8 mouse cellular contexts compared by ENCODE assay signal in the genomic region with DNA sequence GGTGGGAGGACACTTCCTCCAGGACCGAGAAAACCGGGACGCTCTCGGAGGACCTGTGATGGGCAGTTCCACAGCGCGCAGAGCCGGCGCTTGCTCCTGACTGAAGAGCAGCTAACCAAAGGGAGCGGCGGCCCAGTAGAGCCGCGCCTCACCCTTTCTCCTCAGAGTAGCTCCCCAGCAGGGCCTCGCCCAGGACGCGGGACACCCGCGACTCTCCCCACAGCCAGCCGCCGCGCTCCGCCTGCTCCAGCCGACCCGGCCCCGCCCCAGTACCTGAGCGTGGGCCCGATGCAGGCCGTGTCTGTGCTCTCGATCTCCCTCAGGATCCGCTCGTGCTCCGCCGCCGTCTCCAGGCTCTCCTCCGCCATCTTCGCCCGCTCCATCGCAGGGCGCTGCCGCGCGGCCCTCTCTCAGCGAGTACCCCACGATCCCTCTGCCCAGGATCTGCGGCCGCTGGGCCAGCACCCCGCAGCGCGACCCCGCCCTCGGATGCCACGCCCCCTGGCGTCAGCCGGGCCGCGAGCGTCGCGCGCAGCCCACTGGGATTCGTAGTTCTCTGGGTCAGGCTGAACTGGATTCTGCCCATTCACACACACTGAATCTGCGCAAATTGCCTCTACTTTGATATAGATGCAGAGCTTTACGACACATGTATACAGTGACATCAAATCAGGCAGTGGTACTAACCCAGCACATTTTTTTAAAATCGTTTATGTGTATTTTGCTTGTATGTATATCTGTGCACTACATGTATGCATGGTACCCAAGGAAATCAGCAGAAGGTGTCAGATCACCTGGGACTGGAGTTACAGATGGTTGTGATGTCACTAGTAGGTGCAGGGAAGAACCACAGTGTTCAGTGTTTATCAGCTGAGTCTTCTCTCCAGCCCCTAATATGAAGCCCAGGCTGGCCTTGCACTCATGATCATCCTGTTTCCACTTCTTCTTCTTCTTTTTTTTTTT. TPM values are rescaled to one million over a fixed set of nuclear protein-coding genes. Genes with fewer than 3 reads are reported as not detected.
DNase-seq lines count a peak whose midpoint lies in the region; ATAC-seq lines count a peak whose summit lies in the region.

A gene (minus strand): TSS at position 491 of the 963 bp plus-strand sequence.

- ATAC-seq in common myeloid progenitor, adult 5-6 weeks (replicated peaks; ENCODE audit: low read depth, poor library complexity, severe bottlenecking): peak; percentile 89
- peak; percentile 92 for ATAC-seq in megakaryocyte progenitor cell, adult 5-6 weeks (replicated peaks; ENCODE audit: poor library complexity)

- DNase-seq in ZHBTc4 (ENCODE audit: low read depth, low spot score): peak; percentile 89
- DNase-seq in gastrocnemius, adult 8-10 months (ENCODE audit: low spot score in 2 of 2): peak; percentile 67 to 72
- DNase-seq in induced T-regulatory cell, adult 2 months (ENCODE audit: low read depth): peak; percentile 86
- peak; percentile 56 to 86 for DNase-seq in left cerebral cortex, adult 9 months (ENCODE audit: low spot score in 2 of 2)
- peak; percentile 79 for DNase-seq in right cerebral cortex, postnatal 14 days
- peak; percentile 85 to 86 for DNase-seq in urinary bladder, postnatal 36 days (ENCODE audit: low spot score in 2 of 2)

RNA-seq across cellular contexts. Expression of the gene that starts here (rescaled TPM):
- 10.7 and 15.3 TPM in 2 replicates for total RNA-seq in common myeloid progenitor, adult 5-6 weeks (2017)
- total RNA-seq in gastrocnemius, adult 8-10 months (2022): 10 to 100 TPM; 10.9 to 13.9 (median 13.4) TPM
- total RNA-seq in megakaryocyte progenitor cell, adult 5-6 weeks (2015): 8.4 and 9.5 TPM in 2 replicates
- total RNA-seq in megakaryocyte progenitor cell, adult 5-6 weeks (2017): 6.2 and 9.1 TPM in 2 replicates

Comparison
In these comparisons a context has a peak if more than half of its experiments do, and no peak if none do; other contexts are left out.
1. Peak in every context shown above with its lines: DNase-seq and ATAC-seq.